Mouse (Mus musculus) brain, embryonic 14.5 days (tissue): ENCODE measurements around the gene Ranbp9.

ENCODE experiments used
- CTCF ChIP-seq: fragments of 200-500 bp; IDR thresholded peaks from 2 replicates; pipeline ENCODE4 v1.5.1; 2012; ENCODE audit warnings: inconsistent platforms, mild to moderate bottlenecking, moderate library complexity, borderline replicate concordance; ENCODE audit not compliant: insufficient read depth, insufficient read length; ENCODE audit errors: extremely low read depth
- POLR2A ChIP-seq: fragments of 200-500 bp; IDR thresholded peaks from 2 replicates; pipeline ENCODE4 v1.6.1; 2012; ENCODE audit warnings: mild to moderate bottlenecking, inconsistent platforms, borderline replicate concordance; ENCODE audit not compliant: poor library complexity, insufficient read depth, insufficient read length, severe bottlenecking; ENCODE audit errors: extremely low read depth

DNA sequence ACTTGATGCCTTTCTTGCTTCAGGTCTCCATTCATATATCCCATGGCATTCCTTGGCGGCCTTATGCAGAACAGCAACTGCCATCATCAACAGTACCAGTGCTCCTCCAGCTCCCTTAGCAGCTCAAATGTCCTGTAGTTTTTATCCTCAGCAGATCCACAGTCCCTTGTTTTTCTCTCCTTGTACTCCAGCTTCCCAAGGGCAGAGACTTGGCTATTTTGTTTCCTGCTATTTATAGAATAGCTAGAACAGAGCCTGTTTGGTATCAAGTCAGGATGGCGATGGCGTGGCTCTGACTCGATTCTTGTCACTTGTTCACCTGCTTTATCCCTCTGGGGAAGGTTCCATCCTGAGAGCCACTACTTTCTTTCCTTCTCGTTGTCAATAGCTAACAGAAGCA is 40.9 kb upstream of the Ranbp9 start:
- TF ChIP-seq CTCF (no peak), POLR2A (no peak)
